Mouse (Mus musculus): Measurements from ENCODE around the gene Spocd1. TPM values are rescaled to one million over a fixed set of nuclear protein-coding genes. Genes with fewer than 3 reads are reported as not detected.

Gene Spocd1
- total RNA-seq, 1 experiment from 2014 or later = not detected

DNA sequence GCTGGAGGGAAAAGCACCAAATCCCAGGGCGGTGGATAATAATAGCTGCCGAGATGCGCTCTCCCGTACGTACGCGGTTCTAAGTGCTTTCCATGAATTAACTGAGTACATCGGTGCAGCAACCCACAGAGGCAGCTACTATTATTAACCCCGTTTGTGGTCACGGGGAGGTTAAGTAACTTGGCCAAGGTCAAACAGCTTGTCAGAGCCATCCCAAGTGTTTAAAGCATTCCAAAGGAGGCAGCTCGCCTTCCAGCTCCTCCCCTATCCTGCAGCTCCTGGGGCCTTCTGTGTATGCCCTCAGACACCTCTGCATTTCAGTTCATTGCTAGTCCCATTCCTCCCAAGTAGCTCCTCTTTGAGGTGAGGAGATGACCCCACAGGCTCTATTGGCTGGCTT, 36.2 kb downstream of the Spocd1 start:
- ATAC-seq (replicated peaks; ENCODE audit: insufficient number of reproducible peaks, low FRiP score, low TSS enrichment, poor library complexity, severe bottlenecking) = no peak

DNA sequence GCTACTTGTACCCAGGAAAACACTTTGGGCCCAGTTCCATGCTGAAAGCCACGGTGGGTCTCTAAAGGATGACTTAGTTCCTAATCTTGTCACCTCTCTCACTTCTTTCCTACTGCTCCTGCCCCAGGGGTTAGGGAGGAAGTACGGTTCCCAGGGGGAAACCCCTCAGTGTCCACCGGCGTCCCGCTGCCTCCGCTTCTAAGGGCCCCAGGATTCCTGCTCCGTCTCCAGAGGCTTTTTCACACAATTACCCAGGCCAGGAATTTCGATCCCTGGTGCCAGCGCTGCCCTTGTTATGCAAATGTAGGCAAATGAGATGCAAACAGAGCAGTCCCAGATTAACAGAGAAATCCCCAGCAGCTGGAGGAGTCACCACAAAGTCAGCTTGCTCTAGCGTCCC, 37.2 kb downstream of the Spocd1 start:
- no peak for ATAC-seq (replicated peaks; ENCODE audit: insufficient number of reproducible peaks, low FRiP score, low TSS enrichment, poor library complexity, severe bottlenecking)

GRCm38 (mm10) chr4:129967024-129968014, 38.3 kb downstream of the Spocd1 start:
- no peak for ATAC-seq (replicated peaks; ENCODE audit: insufficient number of reproducible peaks, low FRiP score, low TSS enrichment, poor library complexity, severe bottlenecking)

- ATAC-seq (replicated peaks; ENCODE audit: insufficient number of reproducible peaks, low FRiP score, low TSS enrichment, poor library complexity, severe bottlenecking) = no peak
Observed at GRCm38 (mm10) chr4:129970168-129970567, 41.1 kb downstream of the Spocd1 start.

DNA sequence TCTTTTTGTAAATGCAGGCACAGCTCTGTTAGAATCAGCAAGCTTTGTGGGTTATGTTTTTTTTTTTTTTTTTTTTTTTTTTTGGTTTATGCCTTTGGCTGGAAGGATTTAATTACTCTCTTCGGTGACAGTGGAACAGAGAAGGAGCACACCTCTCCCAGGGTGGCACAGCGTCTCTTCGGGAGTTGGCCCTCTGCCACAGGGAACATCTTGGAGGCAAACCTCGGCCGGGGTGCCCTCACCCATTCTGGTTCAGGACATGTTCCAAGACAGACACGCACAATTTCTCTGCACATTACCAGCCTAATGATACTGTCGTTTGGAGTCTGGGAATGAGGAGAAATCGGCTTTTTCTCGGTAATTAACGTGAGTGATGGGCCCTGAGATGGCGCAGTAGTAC, 41.8 kb downstream of the Spocd1 start:
- ATAC-seq (replicated peaks; ENCODE audit: insufficient number of reproducible peaks, low FRiP score, low TSS enrichment, poor library complexity, severe bottlenecking) = no peak

- ATAC-seq (replicated peaks; ENCODE audit: insufficient number of reproducible peaks, low FRiP score, low TSS enrichment, poor library complexity, severe bottlenecking) = no peak
Observed at GRCm38 (mm10) chr4:129971989-129972388, 42.9 kb downstream of the Spocd1 start.

DNA sequence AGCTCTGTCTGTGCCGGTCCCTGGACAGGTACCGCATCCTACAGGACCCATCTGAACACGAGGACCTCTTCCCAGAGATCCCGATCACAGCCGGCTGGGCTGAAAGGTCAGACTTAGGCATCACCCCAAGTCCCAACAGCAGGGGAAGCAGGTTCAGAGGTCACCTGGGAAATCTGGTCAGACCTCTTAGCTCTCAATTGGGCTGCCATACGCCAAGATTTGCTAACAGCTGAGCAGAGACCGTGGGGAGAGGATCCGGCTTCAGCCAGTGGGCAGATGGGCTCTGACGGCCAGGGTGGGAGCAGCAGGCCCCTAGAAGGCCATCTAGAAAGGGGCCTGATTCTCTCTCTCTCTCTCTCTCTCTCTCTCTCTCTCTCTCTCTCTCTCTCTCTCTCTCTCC, 45.2 kb downstream of the Spocd1 start:
- ATAC-seq (replicated peaks; ENCODE audit: insufficient number of reproducible peaks, low FRiP score, low TSS enrichment, poor library complexity, severe bottlenecking) = no peak

- no peak for ATAC-seq (replicated peaks; ENCODE audit: insufficient number of reproducible peaks, low FRiP score, low TSS enrichment, poor library complexity, severe bottlenecking)
Observed at GRCm38 (mm10) chr4:129977256-129977655, 48.2 kb downstream of the Spocd1 start.

- no peak for ATAC-seq (replicated peaks; ENCODE audit: insufficient number of reproducible peaks, low FRiP score, low TSS enrichment, poor library complexity, severe bottlenecking)
Observed at GRCm38 (mm10) chr4:129978227-129978626, 49.2 kb downstream of the Spocd1 start.

DNA sequence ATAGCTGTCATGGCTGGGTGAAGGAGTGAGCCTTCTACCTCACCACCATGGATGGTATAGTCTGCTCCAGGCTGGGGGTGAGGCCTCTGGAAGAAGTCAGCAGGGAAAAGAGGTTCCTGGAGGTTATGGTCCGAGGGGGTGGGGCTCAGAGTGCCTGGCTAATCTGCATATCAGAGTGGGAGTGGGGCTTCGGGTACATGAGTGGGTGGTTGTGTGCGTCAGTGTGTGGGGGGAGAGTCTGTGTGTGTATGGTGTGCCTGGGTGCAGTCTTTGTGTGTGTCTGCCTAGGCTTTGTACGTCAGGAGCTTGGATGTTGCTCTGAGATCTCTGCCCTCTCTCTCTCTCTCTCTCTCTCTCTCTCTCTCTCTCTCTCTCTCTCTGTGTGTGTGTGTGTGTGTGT, 49.9 kb downstream of the Spocd1 start:
- ATAC-seq (replicated peaks; ENCODE audit: insufficient number of reproducible peaks, low FRiP score, low TSS enrichment, poor library complexity, severe bottlenecking) = no peak

GRCm38 (mm10) chr4:129981657-129982056, 52.6 kb downstream of the Spocd1 start:
- no peak for ATAC-seq (replicated peaks; ENCODE audit: insufficient number of reproducible peaks, low FRiP score, low TSS enrichment, poor library complexity, severe bottlenecking)

DNA sequence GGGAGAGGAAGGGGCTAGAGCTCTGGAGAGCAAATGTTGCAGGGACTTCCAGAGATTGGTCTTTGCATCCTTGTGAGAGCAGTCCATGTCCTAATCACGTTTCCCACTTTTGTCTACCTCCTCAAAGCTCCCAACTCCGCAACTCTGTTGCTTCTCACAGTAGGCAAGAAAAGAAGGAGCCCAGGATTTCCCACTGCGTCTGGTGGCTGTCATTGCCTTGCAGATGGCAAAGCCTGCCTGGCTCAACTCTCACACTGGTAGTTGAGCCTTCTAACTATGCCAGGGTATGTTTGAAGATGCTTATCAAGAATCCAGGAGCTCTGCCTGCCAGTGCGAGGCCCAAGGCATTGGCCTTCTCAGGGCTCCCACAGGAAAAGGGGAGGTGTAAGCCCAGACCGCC, 54.0 kb downstream of the Spocd1 start:
- ATAC-seq (replicated peaks; ENCODE audit: insufficient number of reproducible peaks, low FRiP score, low TSS enrichment, poor library complexity, severe bottlenecking) = no peak

DNA sequence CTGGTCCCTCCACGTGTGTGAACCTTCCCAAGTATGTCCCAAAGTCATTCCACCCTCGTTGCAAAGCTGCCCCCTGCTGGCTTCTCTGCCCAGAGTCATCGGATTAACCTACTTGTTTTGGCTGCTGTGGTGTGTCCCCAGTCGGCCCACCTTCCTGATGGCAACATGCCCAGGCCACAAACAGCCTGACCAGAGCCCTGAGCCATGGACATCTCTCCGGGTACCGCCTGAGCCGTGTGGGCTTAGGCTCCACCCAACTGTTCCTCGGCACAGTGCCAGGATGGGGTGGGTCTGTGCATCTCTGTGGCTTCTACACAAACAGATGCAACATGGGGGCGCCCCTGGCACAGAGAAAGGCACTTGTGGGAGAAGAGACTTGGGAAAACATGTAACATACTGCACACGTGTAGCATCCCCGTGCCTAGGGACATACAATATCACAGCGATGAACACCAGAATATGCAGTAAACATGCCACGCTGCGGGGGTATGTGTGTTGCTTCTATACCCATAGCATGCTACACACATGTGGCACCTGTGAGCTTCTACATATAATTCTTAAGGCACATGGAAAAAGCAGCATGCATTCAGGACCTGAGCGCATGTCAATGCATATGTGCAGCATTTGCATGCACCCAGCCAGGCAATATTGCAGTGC, 54.8 kb downstream of the Spocd1 start:
- ATAC-seq (replicated peaks; ENCODE audit: insufficient number of reproducible peaks, low FRiP score, low TSS enrichment, poor library complexity, severe bottlenecking) = no peak

DNA sequence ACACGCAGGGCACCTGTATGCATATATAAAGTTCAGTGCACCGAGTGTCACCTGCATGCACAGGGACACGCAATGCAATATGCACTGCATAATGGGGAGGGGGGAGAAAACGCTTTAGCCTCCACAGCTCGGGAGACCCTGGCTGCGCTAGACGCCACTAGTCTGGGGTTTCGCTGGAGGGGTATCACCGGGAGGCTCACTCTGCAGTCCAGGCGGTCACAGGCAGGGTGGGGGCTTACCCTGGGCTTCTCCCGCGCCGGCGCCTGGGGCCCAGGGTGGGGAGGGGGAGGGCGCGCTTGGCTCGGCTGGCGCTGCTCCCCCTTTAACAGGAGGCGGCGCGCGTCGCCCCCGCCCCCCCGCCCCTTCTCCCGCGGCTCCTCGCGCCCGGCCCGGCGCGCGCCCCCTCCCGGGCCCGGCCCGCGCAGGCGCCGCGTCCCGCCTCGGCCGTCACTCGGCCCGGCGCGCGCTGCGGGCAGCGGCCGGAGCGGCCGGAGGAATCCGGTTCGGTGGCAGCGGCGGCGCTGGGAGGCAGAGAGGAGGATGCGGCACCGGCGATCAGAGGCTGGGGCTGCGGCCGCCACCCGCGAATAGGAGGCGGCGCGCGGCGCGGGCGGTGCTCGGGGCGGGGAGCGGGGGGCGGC, 55.5 kb downstream of the Spocd1 start, which contains the start of gene Adgrb2:
Gene Adgrb2, plus strand, starts transcription at position 450 of the 641 bp plus-strand sequence.
- ATAC-seq (replicated peaks; ENCODE audit: insufficient number of reproducible peaks, low FRiP score, low TSS enrichment, poor library complexity, severe bottlenecking) = no peak

DNA sequence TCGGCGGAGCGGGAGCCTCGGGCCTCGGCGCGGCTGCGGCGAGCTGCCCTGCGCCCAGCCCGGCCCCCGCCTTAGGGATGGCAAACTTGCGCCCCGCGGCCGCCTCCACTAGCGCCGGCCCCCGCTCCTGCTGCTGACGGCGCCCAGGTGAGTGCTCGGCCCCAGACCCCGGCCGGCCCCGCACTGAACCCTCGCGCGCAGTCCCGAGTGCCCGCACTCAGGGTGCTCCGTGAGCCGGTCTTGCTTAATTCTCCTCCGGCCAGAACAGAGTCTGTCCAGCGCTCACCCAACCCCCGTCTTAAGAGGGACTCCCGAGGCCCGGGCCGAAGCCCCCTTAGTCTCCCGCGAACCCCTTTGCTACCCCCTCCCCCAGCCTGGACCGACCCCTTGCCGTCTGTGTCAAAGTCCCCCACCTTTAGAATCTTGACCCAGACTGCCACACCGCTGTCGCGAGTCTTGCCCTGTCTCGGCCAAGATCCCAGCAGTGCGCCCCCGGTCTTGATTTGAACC, 56.2 kb downstream of the Spocd1 start:
- no peak for ATAC-seq (replicated peaks; ENCODE audit: insufficient number of reproducible peaks, low FRiP score, low TSS enrichment, poor library complexity, severe bottlenecking)

- ATAC-seq (replicated peaks; ENCODE audit: insufficient number of reproducible peaks, low FRiP score, low TSS enrichment, poor library complexity, severe bottlenecking) = no peak
Observed at GRCm38 (mm10) chr4:129985671-129986441, 56.8 kb downstream of the Spocd1 start.

- 0 out of 2 replicates have a peak, but pooled peaks have one; percentile 29 for ATAC-seq (replicated peaks; ENCODE audit: insufficient number of reproducible peaks, low FRiP score, low TSS enrichment, poor library complexity, severe bottlenecking)
Observed at GRCm38 (mm10) chr4:129987825-129988504, 58.9 kb downstream of the Spocd1 start.

DNA sequence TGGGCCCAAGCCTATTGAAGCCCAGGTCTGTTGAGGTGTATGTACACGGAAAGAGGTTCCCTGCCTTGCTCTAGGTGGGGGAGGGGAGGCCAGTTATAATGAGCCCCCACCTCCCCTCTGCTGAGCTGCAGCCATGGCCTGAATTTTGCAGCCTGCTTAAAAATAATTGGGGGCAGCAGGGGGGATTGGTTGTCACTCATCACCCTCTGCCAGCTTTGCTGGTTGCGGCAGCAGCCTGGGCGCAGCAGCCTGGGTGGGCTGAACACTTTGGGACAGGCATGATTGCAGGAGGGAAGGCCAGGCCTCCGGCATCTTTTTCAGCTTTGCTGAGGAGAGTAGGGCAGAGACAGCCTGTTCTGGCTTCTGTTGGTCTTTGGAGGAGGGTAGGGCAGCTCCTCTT, 60.9 kb downstream of the Spocd1 start:
- ATAC-seq (replicated peaks; ENCODE audit: insufficient number of reproducible peaks, low FRiP score, low TSS enrichment, poor library complexity, severe bottlenecking) = no peak
